Mouse (Mus musculus): Measurements from ENCODE around the gene Rimkla. TPM values are rescaled to one million over a fixed set of nuclear protein-coding genes. Genes with fewer than 3 reads are reported as not detected.

Gene Rimkla
- polyA plus RNA-seq, 1 experiment from 2014 or later: 4.6 TPM

DNA sequence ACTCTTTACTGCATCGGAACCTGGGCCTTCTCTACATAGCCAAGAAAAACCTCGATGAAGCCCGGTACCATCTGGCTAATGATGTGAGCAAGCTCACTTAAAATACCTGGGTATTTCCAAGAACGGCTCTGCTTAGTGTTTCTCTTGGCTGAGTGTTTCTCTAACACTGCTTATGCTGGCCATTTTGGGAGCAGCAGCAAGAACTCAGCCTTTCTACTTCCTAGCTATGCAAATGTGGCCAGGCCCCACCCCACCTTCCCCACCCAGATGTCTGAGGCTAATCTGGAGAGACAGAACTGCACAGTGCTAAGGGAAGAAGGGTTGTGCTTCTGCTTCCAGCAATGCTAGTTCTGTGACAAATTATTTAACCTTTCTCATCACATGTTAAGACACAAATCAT, 50.6 kb downstream of the Rimkla start:
- no peak overlapping the region for H3K4me3 ChIP-seq (ENCODE audit: low read length)
- no peaks in the 10 kb centered on the region for H3K27me3 ChIP-seq (ENCODE audit: control insufficient read depth, insufficient read depth, low read length)
- no peak overlapping the region for H3K27ac ChIP-seq (ENCODE audit: low read length)
- no peak overlapping the region for H3K4me2 ChIP-seq (ENCODE audit: low read depth, low read length)
- ATAC-seq (replicated peaks; ENCODE audit: extremely low read depth, insufficient read depth, low FRiP score): no peak
- H3K9me3 ChIP-seq (replicated peaks; ENCODE audit: control insufficient read depth, low read length): 0 out of 2 replicates have a peak, but pooled peaks cover 4% of the 10 kb centered on the region
- no peak overlapping the region for H3K9ac ChIP-seq (ENCODE audit: low read length)
- no peaks in the 10 kb centered on the region for H3K36me3 ChIP-seq (ENCODE audit: control insufficient read depth, insufficient read depth)
- WGBS: 76% methylated on average over 4 of the region's 4 CpGs
- H3K4me1 ChIP-seq (ENCODE audit: control insufficient read depth, insufficient read depth, low read length): no peaks in the 10 kb centered on the region

DNA sequence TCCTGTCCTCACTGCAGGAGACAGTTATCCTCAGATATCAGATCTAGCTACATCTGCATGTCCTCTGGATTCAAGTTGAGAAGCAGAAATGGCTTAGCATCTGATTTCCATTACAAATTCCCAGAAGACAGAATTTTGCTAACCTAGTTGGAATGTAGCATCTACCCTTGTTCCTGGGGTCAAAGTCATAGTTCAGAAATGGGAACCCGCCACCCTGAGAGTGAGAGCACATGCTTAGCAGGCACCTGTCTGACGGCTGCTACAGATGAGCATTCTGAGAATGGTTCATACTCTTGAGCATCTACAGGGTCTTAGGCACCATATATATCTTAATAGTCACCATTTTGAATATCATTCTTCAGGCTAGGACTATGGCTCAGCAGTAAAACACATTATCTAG, 54.5 kb downstream of the Rimkla start:
- no peaks in the 10 kb centered on the region for H3K27me3 ChIP-seq (ENCODE audit: control insufficient read depth, insufficient read depth, low read length)
- ATAC-seq (replicated peaks; ENCODE audit: extremely low read depth, insufficient read depth, low FRiP score): no peak

DNA sequence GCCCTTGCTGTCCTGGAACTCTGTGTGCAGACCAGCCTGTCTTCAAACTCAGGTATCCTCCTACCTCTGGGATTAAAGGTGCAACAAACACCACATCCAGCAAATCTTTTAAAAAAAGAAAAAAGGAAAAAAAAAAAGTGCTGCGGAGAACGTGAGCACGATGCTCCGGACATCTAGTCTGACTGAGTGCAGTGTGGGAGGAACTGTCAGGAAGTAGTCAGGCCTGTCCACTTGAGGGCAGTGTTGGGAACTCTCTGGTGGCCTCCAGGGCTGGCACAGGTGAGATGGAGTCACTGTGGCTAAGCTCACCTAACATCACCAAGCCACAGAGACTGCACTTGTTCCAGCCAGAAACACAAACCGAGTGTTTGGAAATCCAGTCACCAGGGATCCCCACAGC, 61.8 kb downstream of the Rimkla start:
- WGBS: 19% methylated on average over 5 of the region's 5 CpGs
- Histone ChIP-seq H3K9me3 (replicated peaks; ENCODE audit: control insufficient read depth, low read length) (no peaks in the 10 kb centered on the region), H3K9ac (ENCODE audit: low read length) (no peak overlapping the region), H3K4me1 (ENCODE audit: control insufficient read depth, insufficient read depth, low read length) (no peaks in the 10 kb centered on the region), H3K4me3 (ENCODE audit: low read length) (no peak overlapping the region), H3K36me3 (ENCODE audit: control insufficient read depth, insufficient read depth) (no peaks in the 10 kb centered on the region), H3K4me2 (ENCODE audit: low read depth, low read length) (peak overlapping the region; percentile 22; the same call in 1 of the 2 replicates), H3K27ac (ENCODE audit: low read length) (no peak overlapping the region), H3K27me3 (ENCODE audit: control insufficient read depth, insufficient read depth, low read length) (no peaks in the 10 kb centered on the region)
- ATAC-seq (replicated peaks; ENCODE audit: extremely low read depth, insufficient read depth, low FRiP score): no peak

More for the DNA sequence above, 54.5 kb downstream of the Rimkla start:
- Histone ChIP-seq H3K4me3 (ENCODE audit: low read length) (no peak overlapping the region), H3K27ac (ENCODE audit: low read length) (no peak overlapping the region), H3K9me3 (replicated peaks; ENCODE audit: control insufficient read depth, low read length) (0 out of 2 replicates have a peak, but pooled peaks cover 4% of the 10 kb centered on the region), H3K9ac (ENCODE audit: low read length) (no peak overlapping the region), H3K4me2 (ENCODE audit: low read depth, low read length) (no peak overlapping the region), H3K4me1 (ENCODE audit: control insufficient read depth, insufficient read depth, low read length) (no peaks in the 10 kb centered on the region), H3K36me3 (ENCODE audit: control insufficient read depth, insufficient read depth) (no peaks in the 10 kb centered on the region)
- WGBS: 75% methylated on average over 2 of the region's 2 CpGs

DNA sequence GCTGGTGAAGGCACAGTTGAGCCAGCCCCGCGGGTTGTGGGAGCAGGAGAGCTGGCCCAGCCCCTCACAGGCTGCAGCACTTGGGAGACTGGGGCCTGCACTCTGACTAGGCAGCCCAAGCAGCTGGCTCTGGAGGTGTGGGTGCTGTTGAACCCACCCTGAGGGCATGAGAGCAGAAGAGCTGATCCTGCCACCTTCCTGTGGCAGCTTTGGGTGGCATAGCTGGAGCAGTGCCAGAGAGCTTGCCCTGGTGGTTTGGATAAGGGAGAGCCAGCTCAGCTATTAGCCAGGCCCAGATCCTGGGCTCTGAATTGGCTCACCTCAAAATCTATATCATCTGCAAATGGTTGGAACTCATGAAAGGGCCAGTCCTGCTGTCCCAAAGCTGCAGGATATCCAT, 64.7 kb downstream of the Rimkla start:
- 58% methylated on average over 2 of the region's 2 CpGs for WGBS
- no peak for ATAC-seq (replicated peaks; ENCODE audit: extremely low read depth, insufficient read depth, low FRiP score)
- Histone ChIP-seq H3K9me3 (replicated peaks; ENCODE audit: control insufficient read depth, low read length) (no peaks in the 10 kb centered on the region), H3K9ac (ENCODE audit: low read length) (no peak overlapping the region), H3K27ac (ENCODE audit: low read length) (no peak overlapping the region), H3K4me2 (ENCODE audit: low read depth, low read length) (no peak overlapping the region), H3K4me1 (ENCODE audit: control insufficient read depth, insufficient read depth, low read length) (peaks cover 5% of the 10 kb centered on the region), H3K27me3 (ENCODE audit: control insufficient read depth, insufficient read depth, low read length) (no peaks in the 10 kb centered on the region), H3K4me3 (ENCODE audit: low read length) (no peak overlapping the region), H3K36me3 (ENCODE audit: control insufficient read depth, insufficient read depth) (no peaks in the 10 kb centered on the region)

DNA sequence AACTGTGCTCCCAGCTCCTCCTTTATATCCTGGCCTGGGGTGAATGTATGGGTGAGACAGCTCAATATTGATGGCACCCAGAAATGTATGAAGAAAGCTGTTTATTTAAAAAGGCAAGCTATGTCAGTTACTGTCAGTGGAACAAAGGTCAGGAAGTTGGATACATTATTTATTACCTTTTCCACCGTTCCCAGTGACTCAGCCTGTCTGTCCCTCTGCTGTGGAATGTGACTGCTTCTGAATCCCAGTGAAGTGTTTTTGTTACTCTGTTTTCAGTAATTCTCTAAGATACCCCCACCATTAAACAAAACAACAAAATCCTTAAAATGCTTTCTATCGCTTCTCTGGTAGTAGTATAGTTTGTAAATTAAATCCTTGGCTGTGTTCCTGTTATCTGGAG, 66.8 kb downstream of the Rimkla start:
- no peak for ATAC-seq (replicated peaks; ENCODE audit: extremely low read depth, insufficient read depth, low FRiP score)
- H3K9me3 ChIP-seq (replicated peaks; ENCODE audit: control insufficient read depth, low read length): no peaks in the 10 kb centered on the region
- H3K36me3 ChIP-seq (ENCODE audit: control insufficient read depth, insufficient read depth): no peaks in the 10 kb centered on the region
- H3K4me3 ChIP-seq (ENCODE audit: low read length): no peak overlapping the region
- H3K27ac ChIP-seq (ENCODE audit: low read length): no peak overlapping the region
- H3K27me3 ChIP-seq (ENCODE audit: control insufficient read depth, insufficient read depth, low read length): no peaks in the 10 kb centered on the region
- H3K4me2 ChIP-seq (ENCODE audit: low read depth, low read length): no peak overlapping the region
- no peak overlapping the region for H3K9ac ChIP-seq (ENCODE audit: low read length)
- WGBS: 50% methylated on average over 2 of the region's 2 CpGs
- peaks cover 14% of the 10 kb centered on the region for H3K4me1 ChIP-seq (ENCODE audit: control insufficient read depth, insufficient read depth, low read length)

DNA sequence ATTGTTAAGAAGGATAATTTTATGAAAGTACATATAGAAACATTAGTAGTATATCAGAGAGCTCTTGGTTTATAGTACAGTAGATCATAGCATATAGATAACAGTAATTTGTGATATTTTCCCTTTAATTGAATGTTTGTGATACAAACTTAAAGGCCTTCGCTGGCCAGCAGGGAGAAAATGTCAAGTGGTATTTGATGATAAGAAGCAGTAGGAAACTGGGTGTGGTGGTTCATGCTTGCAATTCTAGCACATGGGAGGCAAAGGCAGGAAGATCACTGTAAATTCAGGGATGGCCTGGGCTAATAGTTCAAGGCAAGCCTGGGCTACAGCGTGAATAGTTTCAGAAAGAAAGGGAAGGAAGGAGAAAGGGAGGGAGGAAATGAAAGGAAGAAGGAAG, 67.4 kb downstream of the Rimkla start:
- no peaks in the 10 kb centered on the region for H3K9me3 ChIP-seq (replicated peaks; ENCODE audit: control insufficient read depth, low read length)
- no peak overlapping the region for H3K4me3 ChIP-seq (ENCODE audit: low read length)
- no peak for ATAC-seq (replicated peaks; ENCODE audit: extremely low read depth, insufficient read depth, low FRiP score)
- H3K36me3 ChIP-seq (ENCODE audit: control insufficient read depth, insufficient read depth): no peaks in the 10 kb centered on the region
- H3K4me1 ChIP-seq (ENCODE audit: control insufficient read depth, insufficient read depth, low read length): peaks cover 14% of the 10 kb centered on the region
- 65% methylated on average over 2 of the region's 2 CpGs for WGBS
- H3K27ac ChIP-seq (ENCODE audit: low read length): no peak overlapping the region
- H3K4me2 ChIP-seq (ENCODE audit: low read depth, low read length): no peak overlapping the region
- H3K9ac ChIP-seq (ENCODE audit: low read length): no peak overlapping the region
- H3K27me3 ChIP-seq (ENCODE audit: control insufficient read depth, insufficient read depth, low read length): no peaks in the 10 kb centered on the region

DNA sequence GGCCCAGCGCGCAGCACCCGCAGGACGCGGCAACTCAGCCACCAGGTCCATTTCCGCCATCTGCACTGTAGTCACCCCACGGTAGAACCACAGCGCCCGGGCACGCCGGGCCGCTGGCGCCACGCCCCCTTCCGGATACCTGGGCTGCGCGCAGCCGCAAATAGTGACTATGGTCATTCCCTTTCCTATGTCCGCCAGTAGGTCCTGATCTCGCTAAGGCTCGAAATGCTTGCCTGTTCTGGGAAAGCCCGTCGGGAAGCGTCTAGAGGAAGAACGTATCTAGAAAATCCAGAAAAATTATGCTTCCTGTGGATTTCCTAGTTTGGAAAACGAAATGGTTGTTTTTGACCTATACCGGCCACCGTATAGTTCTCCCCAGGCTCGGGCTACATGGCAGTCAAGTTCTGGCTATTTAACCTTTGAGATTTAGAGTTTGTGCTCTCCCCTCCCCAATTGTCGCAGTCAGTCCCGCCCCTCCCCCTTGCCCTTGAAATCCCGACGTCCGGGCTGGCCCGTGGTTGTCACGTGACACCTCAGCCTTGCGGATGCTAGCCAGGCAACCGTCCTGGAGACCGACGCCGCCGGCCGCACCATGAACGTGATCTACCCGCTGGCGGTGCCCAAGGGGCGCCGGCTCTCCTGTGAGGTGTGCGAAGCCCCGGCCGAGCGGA, 70.0 kb downstream of the Rimkla start, which contains the start of the genes Ppcs and Zmynd12:
Ppcs (minus strand) TSS at position 127 of the 671 bp plus-strand sequence.
Zmynd12 (plus strand) TSS at position 521 of the 671 bp plus-strand sequence.
- no peaks in the 10 kb centered on the region for H3K9me3 ChIP-seq (replicated peaks; ENCODE audit: control insufficient read depth, low read length)
- H3K36me3 ChIP-seq (ENCODE audit: control insufficient read depth, insufficient read depth): no peaks in the 10 kb centered on the region
- peak within 1 kb of the TSS; percentile 85 for H3K9ac ChIP-seq (ENCODE audit: low read length)
- peak within 1 kb of the TSS; percentile 95 for H3K27ac ChIP-seq (ENCODE audit: low read length)
- no peaks in the 10 kb centered on the region for H3K27me3 ChIP-seq (ENCODE audit: control insufficient read depth, insufficient read depth, low read length)
- H3K4me2 ChIP-seq (ENCODE audit: low read depth, low read length): peak within 1 kb of the TSS; percentile 65
- ATAC-seq (replicated peaks; ENCODE audit: extremely low read depth, insufficient read depth, low FRiP score): peak; percentile 92
- WGBS: under 1% methylated on average over 52 of the region's 52 CpGs
- peak within 1 kb of the TSS; percentile 73 for H3K4me3 ChIP-seq (ENCODE audit: low read length)
- peaks cover 26% of the 10 kb centered on the region for H3K4me1 ChIP-seq (ENCODE audit: control insufficient read depth, insufficient read depth, low read length)

DNA sequence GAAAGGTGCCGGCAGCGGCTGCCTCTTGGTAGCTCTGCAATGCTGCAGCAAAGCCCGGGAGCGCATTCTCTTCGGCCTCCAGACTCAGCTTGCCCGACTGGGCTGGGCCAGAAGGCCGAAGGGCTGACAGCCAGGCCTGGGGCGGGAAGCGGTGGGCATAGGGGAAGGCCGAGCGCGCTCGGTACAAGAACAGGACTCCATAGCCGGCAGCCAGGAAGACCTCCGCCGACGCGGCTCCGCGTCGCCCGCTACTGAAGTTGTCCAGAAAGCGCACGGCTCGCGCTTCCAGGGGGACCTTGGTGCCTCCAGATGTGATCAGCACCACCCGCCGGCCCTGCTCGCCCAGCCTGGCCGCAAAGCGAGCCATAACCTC, 70.5 kb downstream of the Rimkla start:
- H3K4me1 ChIP-seq (ENCODE audit: control insufficient read depth, insufficient read depth, low read length): peaks cover 27% of the 10 kb centered on the region
- peak; percentile 42 for ATAC-seq (replicated peaks; ENCODE audit: extremely low read depth, insufficient read depth, low FRiP score)
- no peaks in the 10 kb centered on the region for H3K36me3 ChIP-seq (ENCODE audit: control insufficient read depth, insufficient read depth)
- H3K27me3 ChIP-seq (ENCODE audit: control insufficient read depth, insufficient read depth, low read length): no peaks in the 10 kb centered on the region
- H3K27ac ChIP-seq (ENCODE audit: low read length): peak overlapping the region; percentile 95
- peak overlapping the region; percentile 73 for H3K4me3 ChIP-seq (ENCODE audit: low read length)
- H3K9me3 ChIP-seq (replicated peaks; ENCODE audit: control insufficient read depth, low read length): no peaks in the 10 kb centered on the region
- H3K9ac ChIP-seq (ENCODE audit: low read length): peak overlapping the region; percentile 85
- WGBS: under 1% methylated on average over 31 of the region's 31 CpGs
- peak overlapping the region; percentile 65 for H3K4me2 ChIP-seq (ENCODE audit: low read depth, low read length)

DNA sequence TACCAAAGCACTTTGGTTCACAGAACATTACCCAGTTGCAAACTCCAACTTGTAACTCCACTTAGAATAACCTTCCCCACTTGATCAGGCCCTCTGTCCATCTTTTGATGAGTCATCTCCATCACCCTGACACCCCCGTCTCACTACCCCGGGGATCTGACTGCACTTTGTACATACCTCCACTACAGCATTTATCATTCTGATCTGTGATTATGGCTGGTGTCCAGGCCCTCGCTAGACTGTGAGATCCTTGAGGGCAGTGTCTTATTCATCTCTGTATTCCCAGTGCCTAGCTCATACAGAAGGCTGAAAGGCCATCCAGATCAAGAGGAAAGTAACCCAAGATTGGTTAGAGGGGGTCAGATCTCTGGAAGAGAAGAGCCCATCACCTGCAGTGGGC, 71.2 kb downstream of the Rimkla start:
- peaks cover 27% of the 10 kb centered on the region for H3K4me1 ChIP-seq (ENCODE audit: control insufficient read depth, insufficient read depth, low read length)
- peak overlapping the region; percentile 73 for H3K4me3 ChIP-seq (ENCODE audit: low read length)
- H3K9me3 ChIP-seq (replicated peaks; ENCODE audit: control insufficient read depth, low read length): no peaks in the 10 kb centered on the region
- H3K27ac ChIP-seq (ENCODE audit: low read length): peak overlapping the region; percentile 95
- peak overlapping the region; percentile 65 for H3K4me2 ChIP-seq (ENCODE audit: low read depth, low read length)
- ATAC-seq (replicated peaks; ENCODE audit: extremely low read depth, insufficient read depth, low FRiP score): no peak
- H3K36me3 ChIP-seq (ENCODE audit: control insufficient read depth, insufficient read depth): no peaks in the 10 kb centered on the region
- H3K27me3 ChIP-seq (ENCODE audit: control insufficient read depth, insufficient read depth, low read length): no peaks in the 10 kb centered on the region
- H3K9ac ChIP-seq (ENCODE audit: low read length): peak overlapping the region; percentile 85
- WGBS: 29% methylated on average over 3 of the region's 3 CpGs
